Mouse (Mus musculus): ENCODE measurements at regions not wholly inside any gene's neighbourhood (a gene's known extent, or its start where the extent isn't known, plus 50 kb on each side); places are given as distances from the start of the nearest gene placed in this dataset.

DNA sequence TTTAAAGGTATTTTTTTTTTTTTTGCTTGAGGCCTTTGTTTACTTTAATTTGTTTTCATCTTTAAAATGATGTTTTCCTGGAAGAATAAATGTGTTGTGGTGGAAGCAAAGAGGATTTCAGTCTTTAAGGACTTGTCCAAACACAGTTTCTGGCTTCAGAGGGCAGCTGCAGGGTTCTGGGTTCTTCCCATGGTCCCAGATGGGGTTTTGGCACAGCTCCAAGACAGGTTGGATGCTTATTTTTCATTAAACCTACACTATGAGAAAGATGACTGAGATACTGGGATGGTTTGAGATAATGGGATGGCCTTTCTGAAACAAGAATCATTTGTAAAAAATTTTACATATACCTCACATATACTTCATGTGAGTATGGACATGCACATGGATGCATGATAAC is 234.7 kb upstream of the Sphkap start:
- H3K27me3 ChIP-seq (ENCODE audit: insufficient read depth, low read length), result no peaks in the 10 kb centered on the region
- DNase-seq (no peak), ATAC-seq (no peak)
- H3K4me3 ChIP-seq (ENCODE audit: low read depth, low read length), result no peak overlapping the region
- no peak overlapping the region for H3K4me2 ChIP-seq (ENCODE audit: low read depth, low read length)
- no peaks in the 10 kb centered on the region for H3K36me3 ChIP-seq (replicated peaks; ENCODE audit: insufficient read depth, low read length)
- TF ChIP-seq CTCF (IDR thresholded peaks at IDR 0.05; ENCODE audit: low read depth), result no peak
- TF ChIP-seq EP300 (IDR thresholded peaks at IDR 0.05; ENCODE audit: low read depth), result no peak
- no peaks in the 10 kb centered on the region for H3K4me1 ChIP-seq (ENCODE audit: insufficient read depth)
- no peaks in the 10 kb centered on the region for H3K9me3 ChIP-seq (ENCODE audit: low read length)
- no peak overlapping the region for H3K27ac ChIP-seq (ENCODE audit: low read depth)
- H3K9ac ChIP-seq (replicated peaks), result no peak overlapping the region

DNA sequence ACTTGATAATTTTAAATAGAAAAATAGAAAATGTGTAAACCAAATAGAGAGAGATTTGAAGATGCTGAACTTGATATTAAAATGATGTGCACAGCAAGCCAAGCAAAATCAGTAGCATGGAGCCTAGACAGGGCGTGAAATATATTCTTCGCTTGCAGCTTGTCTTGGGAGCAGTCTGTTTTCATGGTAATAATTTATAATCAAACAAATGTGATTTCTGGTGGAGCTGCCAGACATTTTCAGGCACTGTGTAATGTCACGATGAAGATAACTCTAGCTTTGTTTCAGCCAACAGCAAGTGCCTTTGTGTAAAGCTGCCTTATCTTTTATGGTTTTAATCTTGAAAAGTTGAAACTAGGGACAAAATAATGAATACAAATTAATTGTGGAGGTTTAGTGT is 228.1 kb upstream of the Sphkap start:
- no peak overlapping the region for H3K4me3 ChIP-seq (ENCODE audit: low read depth, low read length)
- H3K27me3 ChIP-seq (ENCODE audit: insufficient read depth, low read length), result no peaks in the 10 kb centered on the region
- H3K9ac ChIP-seq (replicated peaks), result no peak overlapping the region
- H3K27ac ChIP-seq (ENCODE audit: low read depth), result no peak overlapping the region
- WGBS (ENCODE audit: insufficient replicate concordance), result 69% methylated on average over 3 of the region's 3 CpGs
- H3K4me2 ChIP-seq (ENCODE audit: low read depth, low read length), result no peak overlapping the region
- TF ChIP-seq EP300 (IDR thresholded peaks at IDR 0.05; ENCODE audit: low read depth) (no peak), CTCF (IDR thresholded peaks at IDR 0.05; ENCODE audit: low read depth) (no peak)
- no peak for DNase-seq
- H3K36me3 ChIP-seq (replicated peaks; ENCODE audit: insufficient read depth, low read length), result no peaks in the 10 kb centered on the region
- H3K4me1 ChIP-seq (ENCODE audit: insufficient read depth), result no peaks in the 10 kb centered on the region
- no peak for ATAC-seq
- H3K9me3 ChIP-seq (ENCODE audit: low read length), result no peaks in the 10 kb centered on the region

DNA sequence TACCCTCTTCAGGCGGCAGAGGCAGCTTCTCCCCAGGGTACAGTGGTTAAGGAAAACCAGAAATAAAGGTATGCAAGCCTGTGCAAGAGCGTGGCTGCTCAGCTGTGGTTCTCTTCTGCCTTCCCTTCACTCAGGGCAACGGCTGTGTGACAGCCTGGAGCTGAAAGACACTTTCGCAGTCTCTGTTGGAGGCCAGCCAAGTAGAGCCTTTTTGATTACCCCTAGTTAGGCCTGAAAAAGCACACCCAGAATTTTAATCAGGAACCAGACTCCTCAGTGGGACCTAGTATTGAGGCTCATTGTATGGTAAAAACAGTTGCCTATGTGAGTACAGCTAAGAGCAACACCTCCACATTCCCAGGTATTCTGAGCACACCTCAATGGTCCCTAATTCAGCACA is 223.8 kb upstream of the Sphkap start:
- no peak overlapping the region for H3K4me3 ChIP-seq (ENCODE audit: low read depth, low read length)
- DNase-seq (no peak), ATAC-seq (no peak)
- H3K36me3 ChIP-seq (replicated peaks; ENCODE audit: insufficient read depth, low read length), result no peaks in the 10 kb centered on the region
- H3K4me2 ChIP-seq (ENCODE audit: low read depth, low read length), result no peak overlapping the region
- H3K27me3 ChIP-seq (ENCODE audit: insufficient read depth, low read length), result no peaks in the 10 kb centered on the region
- no peak overlapping the region for H3K27ac ChIP-seq (ENCODE audit: low read depth)
- 50% methylated on average over 4 of the region's 4 CpGs for WGBS (ENCODE audit: insufficient replicate concordance)
- no peak overlapping the region for H3K9ac ChIP-seq (replicated peaks)
- H3K4me1 ChIP-seq (ENCODE audit: insufficient read depth), result no peaks in the 10 kb centered on the region
- no peaks in the 10 kb centered on the region for H3K9me3 ChIP-seq (ENCODE audit: low read length)
- no peak for TF ChIP-seq CTCF (IDR thresholded peaks at IDR 0.05; ENCODE audit: low read depth)
- TF ChIP-seq EP300 (IDR thresholded peaks at IDR 0.05; ENCODE audit: low read depth), result no peak

DNA sequence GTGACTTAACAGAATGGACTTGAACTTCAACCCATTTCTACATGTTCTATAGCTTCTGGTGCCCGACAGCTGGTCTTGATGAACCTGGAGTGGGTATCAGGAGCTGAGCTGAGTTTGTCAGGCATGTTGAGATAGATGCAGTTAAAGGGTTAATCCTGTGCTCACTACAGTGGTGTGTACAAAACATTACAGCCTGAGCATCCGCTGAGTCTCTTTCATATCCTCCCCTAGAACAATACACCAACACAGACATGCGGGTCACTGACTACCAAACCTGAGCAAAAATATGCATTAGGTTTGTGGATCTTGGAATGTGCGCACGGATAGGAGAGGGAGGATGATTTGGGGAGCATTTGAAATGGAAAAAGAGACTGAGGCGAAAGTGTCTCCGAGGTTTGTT is 223.4 kb upstream of the Sphkap start:
- no peaks in the 10 kb centered on the region for H3K36me3 ChIP-seq (replicated peaks; ENCODE audit: insufficient read depth, low read length)
- H3K4me2 ChIP-seq (ENCODE audit: low read depth, low read length), result no peak overlapping the region
- ATAC-seq (no peak), DNase-seq (no peak)
- H3K27ac ChIP-seq (ENCODE audit: low read depth), result no peak overlapping the region
- 68% methylated on average over 7 of the region's 7 CpGs for WGBS (ENCODE audit: insufficient replicate concordance)
- H3K9ac ChIP-seq (replicated peaks), result no peak overlapping the region
- TF ChIP-seq CTCF (IDR thresholded peaks at IDR 0.05; ENCODE audit: low read depth) (no peak), EP300 (IDR thresholded peaks at IDR 0.05; ENCODE audit: low read depth) (no peak)
- H3K9me3 ChIP-seq (ENCODE audit: low read length), result no peaks in the 10 kb centered on the region
- H3K4me1 ChIP-seq (ENCODE audit: insufficient read depth), result no peaks in the 10 kb centered on the region
- H3K27me3 ChIP-seq (ENCODE audit: insufficient read depth, low read length), result no peaks in the 10 kb centered on the region
- no peak overlapping the region for H3K4me3 ChIP-seq (ENCODE audit: low read depth, low read length)

- Histone ChIP-seq H3K27ac (ENCODE audit: low read depth) (no peak overlapping the region), H3K4me3 (ENCODE audit: low read depth, low read length) (no peak overlapping the region), H3K27me3 (ENCODE audit: insufficient read depth, low read length) (no peaks in the 10 kb centered on the region), H3K4me2 (ENCODE audit: low read depth, low read length) (no peak overlapping the region), H3K4me1 (ENCODE audit: insufficient read depth) (no peaks in the 10 kb centered on the region), H3K9ac (replicated peaks) (no peak overlapping the region), H3K9me3 (ENCODE audit: low read length) (no peaks in the 10 kb centered on the region), H3K36me3 (replicated peaks; ENCODE audit: insufficient read depth, low read length) (no peaks in the 10 kb centered on the region)
- TF ChIP-seq CTCF (IDR thresholded peaks at IDR 0.05; ENCODE audit: low read depth) (no peak), EP300 (IDR thresholded peaks at IDR 0.05; ENCODE audit: low read depth) (no peak)
- no peak for DNase-seq
- 84% methylated on average over 1 of the region's 1 CpGs for WGBS (ENCODE audit: insufficient replicate concordance)
- no peak for ATAC-seq
These were observed 179.3 kb upstream of the Sphkap start for GRCm38 (mm10) chr1:83587258-83587657.

DNA sequence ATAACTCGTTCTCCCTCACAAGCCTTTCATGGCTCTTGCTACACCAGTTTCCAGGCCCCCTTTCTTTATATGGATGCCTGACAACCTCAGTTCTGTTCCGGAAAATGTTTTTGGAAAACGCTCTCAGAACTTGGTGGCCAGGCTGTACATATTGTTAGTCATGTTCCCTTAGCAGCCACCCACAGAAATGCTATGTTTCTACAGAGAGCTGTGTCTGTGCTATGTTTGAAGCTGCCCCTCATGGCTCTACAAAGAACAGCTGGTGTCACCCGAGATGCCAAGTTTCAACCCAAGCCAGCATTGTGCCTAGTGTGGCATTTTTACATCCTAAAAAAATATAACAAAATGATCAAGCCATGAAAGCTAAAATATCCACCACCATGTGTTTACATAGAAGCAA is 175.0 kb upstream of the Sphkap start:
- DNase-seq (no peak), ATAC-seq (no peak)
- Histone ChIP-seq H3K36me3 (replicated peaks; ENCODE audit: insufficient read depth, low read length) (no peaks in the 10 kb centered on the region), H3K27ac (ENCODE audit: low read depth) (no peak overlapping the region), H3K27me3 (ENCODE audit: insufficient read depth, low read length) (no peaks in the 10 kb centered on the region), H3K9ac (replicated peaks) (no peak overlapping the region), H3K4me3 (ENCODE audit: low read depth, low read length) (no peak overlapping the region), H3K9me3 (ENCODE audit: low read length) (no peaks in the 10 kb centered on the region), H3K4me1 (ENCODE audit: insufficient read depth) (no peaks in the 10 kb centered on the region), H3K4me2 (ENCODE audit: low read depth, low read length) (no peak overlapping the region)
- 70% methylated on average over 4 of the region's 4 CpGs for WGBS (ENCODE audit: insufficient replicate concordance)
- no peak for TF ChIP-seq CTCF (IDR thresholded peaks at IDR 0.05; ENCODE audit: low read depth)
- TF ChIP-seq EP300 (IDR thresholded peaks at IDR 0.05; ENCODE audit: low read depth), result no peak

GRCm38 (mm10) chr1:83569991-83570390 is 162.0 kb upstream of the Sphkap start:
- 63% methylated on average over 5 of the region's 5 CpGs for whole genome bisulfite sequencing (ENCODE audit: insufficient replicate concordance)
- Histone ChIP-seq H3K4me1 (ENCODE audit: insufficient read depth) (no peaks in the 10 kb centered on the region), H3K4me3 (ENCODE audit: low read depth, low read length) (no peak overlapping the region), H3K36me3 (replicated peaks; ENCODE audit: insufficient read depth, low read length) (no peaks in the 10 kb centered on the region), H3K4me2 (ENCODE audit: low read depth, low read length) (no peak overlapping the region), H3K27me3 (ENCODE audit: insufficient read depth, low read length) (no peaks in the 10 kb centered on the region), H3K9me3 (ENCODE audit: low read length) (no peaks in the 10 kb centered on the region), H3K9ac (replicated peaks) (no peak overlapping the region), H3K27ac (ENCODE audit: low read depth) (no peak overlapping the region)
- no peak for TF ChIP-seq CTCF (IDR thresholded peaks at IDR 0.05; ENCODE audit: low read depth)
- TF ChIP-seq EP300 (IDR thresholded peaks at IDR 0.05; ENCODE audit: low read depth), result no peak
- ATAC-seq (no peak), DNase-seq (no peak)

Measured in liver, postnatal 0 days (tissue).